10 mouse cellular contexts compared by ENCODE assay signal in genomic region chr10:37400991-37401390, GRCm38 (mm10).
DNase-seq lines count a peak whose midpoint lies in the region; ATAC-seq lines count a peak whose summit lies in the region.
"Had no signal": no experiment of that assay in that cellular context is flagged by ENCODE, and none has a peak within 500 bp of the region (broad histone marks: within the 10 kb centered on the region; RNA-seq: fewer than 3 reads in every experiment).

No protein-coding gene starts in this region.

- no peak for ATAC-seq in forebrain, embryonic 11.5 days (replicated peaks; ENCODE audit: low FRiP score)
- no peak for ATAC-seq in liver, embryonic 12.5 days
- ATAC-seq in liver, embryonic 11.5 days (replicated peaks; ENCODE audit: low FRiP score) = no peak
- ATAC-seq in embryonic facial prominence, embryonic 15.5 days (ENCODE audit: insufficient number of reproducible peaks, low FRiP score, low TSS enrichment, low read depth) = 0 out of 2 replicates have a peak, but pooled peaks have one; percentile 32

- no peaks in the 10 kb centered on the region for H3K9me3 ChIP-seq in forebrain, embryonic 10.5 days
- H3K9me3 ChIP-seq in forebrain, embryonic 11.5 days (ENCODE audit: control insufficient read depth, low read length) = no peaks in the 10 kb centered on the region
- H3K9me3 ChIP-seq in liver, embryonic 12.5 days (replicated peaks) = no peaks in the 10 kb centered on the region
- H3K9me3 ChIP-seq in liver, embryonic 11.5 days (ENCODE audit: control insufficient read depth, low read length) = no peaks in the 10 kb centered on the region
- no peaks in the 10 kb centered on the region for H3K9me3 ChIP-seq in embryonic facial prominence, embryonic 15.5 days (replicated peaks)
- H3K9me3 ChIP-seq: limb, embryonic 13.5 days had no signal

- peak overlapping the region; percentile 45; the same call in 1 of the 2 replicates for H3K27ac ChIP-seq in forebrain, embryonic 10.5 days
- H3K27ac ChIP-seq in forebrain, embryonic 11.5 days (ENCODE audit: low read depth, low read length) = no peak overlapping the region
- 0 out of 2 replicates have a peak overlapping the region, but pooled peaks have one; percentile 30 for H3K27ac ChIP-seq in liver, embryonic 12.5 days
- H3K27ac ChIP-seq in liver, embryonic 11.5 days (ENCODE audit: low read depth, low read length) = no peak overlapping the region
- H3K27ac ChIP-seq in embryonic facial prominence, embryonic 15.5 days (replicated peaks) = no peak overlapping the region
- H3K27ac ChIP-seq: limb, embryonic 13.5 days had no signal

- H3K9ac ChIP-seq in forebrain, embryonic 11.5 days (ENCODE audit: low read length) = no peak overlapping the region
- no peak overlapping the region for H3K9ac ChIP-seq in liver, embryonic 12.5 days
- no peak overlapping the region for H3K9ac ChIP-seq in liver, embryonic 11.5 days (ENCODE audit: low read depth, low read length)
- H3K9ac ChIP-seq in embryonic facial prominence, embryonic 15.5 days = no peak overlapping the region
- H3K9ac ChIP-seq: limb, embryonic 13.5 days had no signal

- H3K36me3 ChIP-seq in forebrain, embryonic 10.5 days (replicated peaks) = no peaks in the 10 kb centered on the region
- H3K36me3 ChIP-seq in forebrain, embryonic 11.5 days (ENCODE audit: control insufficient read depth, insufficient read depth, low read length) = no peaks in the 10 kb centered on the region
- H3K36me3 ChIP-seq in liver, embryonic 12.5 days = no peaks in the 10 kb centered on the region
- H3K36me3 ChIP-seq in liver, embryonic 11.5 days (ENCODE audit: control insufficient read depth, insufficient read depth, low read length) = no peaks in the 10 kb centered on the region
- no peaks in the 10 kb centered on the region for H3K36me3 ChIP-seq in embryonic facial prominence, embryonic 15.5 days
- H3K36me3 ChIP-seq: limb, embryonic 13.5 days had no signal

- no peak overlapping the region for H3K4me3 ChIP-seq in forebrain, embryonic 10.5 days
- no peak overlapping the region for H3K4me3 ChIP-seq in forebrain, embryonic 11.5 days (ENCODE audit: low read depth, low read length)
- no peak overlapping the region for H3K4me3 ChIP-seq in liver, embryonic 12.5 days
- H3K4me3 ChIP-seq in liver, embryonic 11.5 days (ENCODE audit: low read depth, low read length) = no peak overlapping the region
- H3K4me3 ChIP-seq in embryonic facial prominence, embryonic 15.5 days (replicated peaks) = no peak overlapping the region
- H3K4me3 ChIP-seq: limb, embryonic 13.5 days had no signal

- no peaks in the 10 kb centered on the region for H3K27me3 ChIP-seq in forebrain, embryonic 10.5 days (ENCODE audit: poor library complexity, severe bottlenecking)
- H3K27me3 ChIP-seq in forebrain, embryonic 11.5 days (ENCODE audit: control insufficient read depth, insufficient read depth, low read length) = no peaks in the 10 kb centered on the region
- no peaks in the 10 kb centered on the region for H3K27me3 ChIP-seq in liver, embryonic 12.5 days (replicated peaks)
- no peaks in the 10 kb centered on the region for H3K27me3 ChIP-seq in liver, embryonic 11.5 days (replicated peaks; ENCODE audit: control insufficient read depth, insufficient read depth, low read length)
- H3K27me3 ChIP-seq in embryonic facial prominence, embryonic 15.5 days = no peaks in the 10 kb centered on the region
- H3K27me3 ChIP-seq: limb, embryonic 13.5 days had no signal

- WGBS in forebrain, embryonic 10.5 days = 68% methylated on average over 1 of the region's 1 CpGs
- 44% methylated on average over 1 of the region's 1 CpGs for WGBS in forebrain, embryonic 11.5 days
- 14% methylated on average over 1 of the region's 1 CpGs for WGBS in liver, embryonic 12.5 days (ENCODE audit: insufficient replicate concordance)
- 32% methylated on average over 1 of the region's 1 CpGs for WGBS in liver, embryonic 11.5 days
- 16% methylated on average over 1 of the region's 1 CpGs for WGBS in embryonic facial prominence, embryonic 15.5 days

- no peak overlapping the region for H3K4me2 ChIP-seq in forebrain, embryonic 11.5 days (ENCODE audit: low read depth, low read length, severe bottlenecking)
- H3K4me2 ChIP-seq in liver, embryonic 12.5 days = no peak overlapping the region
- no peak overlapping the region for H3K4me2 ChIP-seq in liver, embryonic 11.5 days
- H3K4me2 ChIP-seq in embryonic facial prominence, embryonic 15.5 days (replicated peaks) = no peak overlapping the region
- H3K4me2 ChIP-seq: heart, embryonic 11.5 days had no signal

- no peak for DNase-seq in forebrain, embryonic 10.5 days (ENCODE audit: extremely low spot score, low spot score)
- DNase-seq in forebrain, embryonic 11.5 days (ENCODE audit: low spot score) = no peak
- no peak for DNase-seq in liver, embryonic 11.5 days (ENCODE audit: low spot score)
- peak; percentile 41 for DNase-seq in cerebellum, adult 11 months
- no peak for DNase-seq in ovary, postnatal 10 days (ENCODE audit: low spot score)
- no peak for DNase-seq in layer of hippocampus, adult 9-11 months

- H3K4me1 ChIP-seq in forebrain, embryonic 10.5 days = peaks cover 39% of the 10 kb centered on the region
- H3K4me1 ChIP-seq in forebrain, embryonic 11.5 days (replicated peaks; ENCODE audit: control insufficient read depth, insufficient read depth, low read length) = peaks cover 2% of the 10 kb centered on the region; the same call in 1 of the 2 replicates
- H3K4me1 ChIP-seq in liver, embryonic 12.5 days = peaks cover 8% of the 10 kb centered on the region; the same call in 1 of the 2 replicates
- no peaks in the 10 kb centered on the region; the same call in 1 of the 2 replicates for H3K4me1 ChIP-seq in liver, embryonic 11.5 days (replicated peaks; ENCODE audit: control insufficient read depth, insufficient read depth, low read length)
- H3K4me1 ChIP-seq in embryonic facial prominence, embryonic 15.5 days = peaks cover 29% of the 10 kb centered on the region

Comparison
In these comparisons a context has a peak if more than half of its experiments do, and no peak if none do; other contexts are left out.
1. H3K27ac ChIP-seq: peak in forebrain, embryonic 10.5 days (single experiment) and liver, embryonic 12.5 days (single experiment); none in forebrain, embryonic 11.5 days (single experiment), liver, embryonic 11.5 days (single experiment) and embryonic facial prominence, embryonic 15.5 days (single experiment).